Mouse (Mus musculus) c-Kit-positive CD71-positive TER-119-negative erythroid progenitor cells, embryonic 14.5 days (primary cell): ENCODE results near the gene Gm20388.

ENCODE experiments used
- DNase-seq: peaks from one replicate; pipeline ENCODE4 v3.0.0-alpha.2; 2013; ENCODE audit warnings: low read depth

Gene Gm20388

GRCm38 (mm10) chr8:124067059-124067750 is 4156.6 kb downstream of the Gm20388 start:
- no peak for DNase-seq

- DNase-seq, result no peak
Observed at GRCm38 (mm10) chr8:124070363-124071324, 4160.0 kb downstream of the Gm20388 start.

- no peak for DNase-seq
Observed at GRCm38 (mm10) chr8:124075977-124076376, 4165.3 kb downstream of the Gm20388 start.

- DNase-seq, result no peak
Observed at GRCm38 (mm10) chr8:124076416-124076815, 4165.8 kb downstream of the Gm20388 start.

- DNase-seq, result peak; percentile 66
Observed at GRCm38 (mm10) chr8:124077377-124077776, 4166.7 kb downstream of the Gm20388 start.

GRCm38 (mm10) chr8:124077998-124078397 is 4167.4 kb downstream of the Gm20388 start:
- DNase-seq, result peak; percentile 10

GRCm38 (mm10) chr8:124078969-124079368 is 4168.3 kb downstream of the Gm20388 start:
- DNase-seq, result no peak

- DNase-seq, result no peak
Observed at GRCm38 (mm10) chr8:124080467-124081326, 4170.1 kb downstream of the Gm20388 start.

- no peak for DNase-seq
Observed at GRCm38 (mm10) chr8:124082616-124083015, 4172.0 kb downstream of the Gm20388 start.

GRCm38 (mm10) chr8:124083611-124084010 is 4173.0 kb downstream of the Gm20388 start:
- no peak for DNase-seq

GRCm38 (mm10) chr8:124085668-124086067 is 4175.0 kb downstream of the Gm20388 start:
- no peak for DNase-seq

- no peak for DNase-seq
Observed at GRCm38 (mm10) chr8:124088092-124088613, 4177.5 kb downstream of the Gm20388 start.

- DNase-seq, result no peak
Observed at GRCm38 (mm10) chr8:124089016-124089415, 4178.4 kb downstream of the Gm20388 start.

GRCm38 (mm10) chr8:124090473-124090872 is 4179.8 kb downstream of the Gm20388 start:
- no peak for DNase-seq

- DNase-seq, result no peak
Observed at GRCm38 (mm10) chr8:124098953-124099622, 4188.4 kb downstream of the Gm20388 start.

- DNase-seq, result no peak
Observed at GRCm38 (mm10) chr8:124099623-124099965, 4189.0 kb downstream of the Gm20388 start.

GRCm38 (mm10) chr8:124105869-124106268 is 4195.2 kb downstream of the Gm20388 start:
- DNase-seq, result no peak

- DNase-seq, result no peak
Observed at GRCm38 (mm10) chr8:124106328-124107195, 4195.9 kb downstream of the Gm20388 start.

GRCm38 (mm10) chr8:124113108-124113507 is 4202.5 kb downstream of the Gm20388 start:
- DNase-seq, result no peak

- no peak for DNase-seq
Observed at GRCm38 (mm10) chr8:124125241-124125640, 4214.6 kb downstream of the Gm20388 start.
